Mouse (Mus musculus): ENCODE data around the gene Sectm1a.
"Not testable (repeated sequence)": the region's sequence is repeated elsewhere in the genome, so short reads cannot be mapped to it uniquely, and the experiment has no call there.

DNA sequence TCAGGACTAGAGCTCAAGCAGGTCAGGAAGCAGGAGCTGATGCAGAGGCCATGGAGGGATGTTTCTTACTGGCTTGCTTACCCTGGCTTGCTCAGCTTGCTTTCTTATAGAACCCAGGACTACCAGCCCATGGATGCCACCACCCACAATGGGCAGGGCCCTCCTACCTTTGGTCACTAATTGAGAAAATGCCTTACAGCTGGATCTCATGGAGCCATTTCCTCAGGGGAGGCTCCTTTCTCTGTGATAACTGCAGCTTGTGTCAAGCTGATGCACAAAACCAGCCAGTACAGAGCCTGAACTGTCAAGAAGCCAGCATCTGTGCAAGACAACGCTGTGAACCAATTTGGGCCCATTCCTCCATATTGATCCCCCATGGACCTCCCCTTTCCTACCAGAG is 26.2 kb upstream of the Sectm1a start:
- not testable (repeated sequence) for TF ChIP-seq CTCF (conservative IDR thresholded peaks at IDR 0.05; ENCODE audit: insufficient read depth, insufficient read length, low read depth, low read length); POLR2A (IDR thresholded peaks at IDR 0.05; ENCODE audit: low read depth, low read length)
